Mouse (Mus musculus) ovary, postnatal 14 days (tissue): Measurements from ENCODE around the gene Dnah8.

Source experiments
- DNase-seq: peaks from one replicate; pipeline ENCODE4 v3.0.0; 2022; ENCODE audit warnings: low spot score

Gene Dnah8

GRCm38 (mm10) chr17:30662131-30662530 is 38.0 kb downstream of the Dnah8 start:
- no peak for DNase-seq

- DNase-seq: no peak
Observed at GRCm38 (mm10) chr17:30663170-30663569, 39.0 kb downstream of the Dnah8 start.

GRCm38 (mm10) chr17:30664856-30665255 is 40.7 kb downstream of the Dnah8 start:
- no peak for DNase-seq

- no peak for DNase-seq
Observed at GRCm38 (mm10) chr17:30672556-30672955, 48.4 kb downstream of the Dnah8 start.

DNA sequence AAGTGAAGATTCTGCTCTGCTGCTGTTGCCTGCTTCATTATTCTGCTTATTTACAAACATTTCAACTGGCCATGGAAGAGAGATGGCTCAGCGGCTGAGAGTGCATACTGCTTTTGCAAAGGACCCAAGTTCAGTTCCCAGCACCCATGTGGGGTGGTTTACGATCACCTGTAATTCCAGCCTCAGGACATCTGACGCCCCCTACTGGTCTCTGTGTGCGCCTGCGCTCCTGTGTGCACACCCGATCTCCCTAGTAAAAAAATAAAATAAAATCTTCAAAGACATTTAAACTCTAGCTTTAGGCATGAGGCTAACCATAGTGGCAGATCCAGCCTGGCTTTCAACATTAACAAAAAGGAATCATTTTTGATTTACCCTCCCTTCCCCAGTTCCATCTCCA is 48.9 kb downstream of the Dnah8 start:
- no peak for DNase-seq

GRCm38 (mm10) chr17:30675021-30675740 is 51.0 kb downstream of the Dnah8 start:
- DNase-seq: no peak

- no peak for DNase-seq
Observed at GRCm38 (mm10) chr17:30678523-30678922, 54.4 kb downstream of the Dnah8 start.

DNA sequence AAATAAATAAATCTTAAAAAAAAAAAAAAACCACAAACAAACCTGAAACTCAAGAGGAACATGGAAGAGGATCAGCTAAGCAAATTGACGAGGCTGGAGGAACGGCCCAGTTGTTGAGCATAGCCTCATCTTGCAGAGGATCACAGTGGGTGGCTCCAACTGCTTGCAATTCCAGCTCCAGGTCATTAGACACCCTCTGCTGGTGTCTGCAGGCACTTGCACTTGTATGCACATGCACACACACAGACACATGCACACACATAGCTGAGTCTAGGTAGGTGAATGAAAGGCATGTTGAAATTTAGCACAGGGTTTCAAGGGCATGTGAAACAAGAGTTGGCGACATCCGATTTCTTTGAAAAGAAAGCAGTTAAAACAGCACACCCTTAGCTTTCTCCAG is 55.5 kb downstream of the Dnah8 start:
- no peak for DNase-seq

GRCm38 (mm10) chr17:30681604-30682003 is 57.5 kb downstream of the Dnah8 start:
- peak; percentile 51 for DNase-seq

DNA sequence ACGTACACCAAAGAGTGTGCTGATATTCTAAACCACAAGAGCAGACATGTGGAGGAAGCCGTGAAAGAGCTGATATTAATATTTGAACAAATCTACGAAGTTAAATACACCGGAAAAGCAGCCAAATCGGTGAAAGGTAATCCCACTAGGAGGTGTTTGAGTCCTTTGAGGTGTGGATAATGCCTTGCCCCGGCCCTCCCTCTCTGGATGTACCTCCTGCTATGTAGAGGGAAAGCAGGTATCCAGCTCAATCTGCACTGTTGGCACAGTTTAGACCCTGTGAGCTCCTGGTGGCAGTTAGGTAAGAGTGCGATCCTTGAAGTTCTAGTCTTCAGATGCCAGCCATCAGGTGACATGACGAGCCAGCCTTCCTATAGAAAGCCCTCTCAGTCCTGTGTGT is 66.0 kb downstream of the Dnah8 start:
- DNase-seq: no peak

GRCm38 (mm10) chr17:30691481-30691880 is 67.3 kb downstream of the Dnah8 start:
- DNase-seq: no peak

- DNase-seq: no peak
Observed at GRCm38 (mm10) chr17:30694281-30694680, 70.1 kb downstream of the Dnah8 start.

DNA sequence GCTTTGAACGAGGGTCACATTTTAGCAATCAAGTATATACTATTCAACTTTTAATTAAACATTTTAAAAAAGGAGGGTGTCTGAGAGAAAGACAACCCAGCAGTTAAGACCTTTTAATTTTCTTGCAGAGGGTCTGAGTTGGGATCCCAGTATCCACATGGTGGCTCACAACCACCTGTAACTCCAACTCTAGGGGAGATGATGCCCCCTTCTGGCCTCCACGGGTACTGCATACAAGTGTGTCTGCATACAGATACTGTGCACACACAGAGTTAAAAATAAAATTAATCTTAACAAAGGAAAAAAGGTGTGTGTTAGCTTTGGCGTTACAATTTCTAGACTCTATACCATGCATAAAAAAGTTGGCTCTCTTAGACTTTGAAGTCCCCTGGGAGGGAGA is 90.6 kb downstream of the Dnah8 start:
- DNase-seq: no peak

DNA sequence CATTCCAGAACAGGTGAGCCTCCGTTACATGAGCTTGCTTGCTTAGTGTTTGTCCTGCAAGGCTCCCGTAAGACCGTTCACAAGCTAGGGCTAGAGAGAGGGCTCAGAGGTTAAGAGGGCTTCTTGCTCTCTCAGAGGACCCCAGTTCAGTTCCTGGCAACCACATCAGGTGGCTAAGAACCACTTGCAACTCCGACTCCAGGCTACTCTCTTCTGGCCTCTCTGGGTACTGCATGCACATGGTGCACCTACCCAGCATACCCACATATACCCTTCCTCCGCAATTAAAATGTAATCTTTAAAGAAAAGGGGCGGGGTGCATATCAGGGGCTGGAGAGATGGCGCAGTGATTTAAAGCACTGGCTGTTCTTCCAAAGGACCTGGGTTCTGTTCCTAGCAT is 94.0 kb downstream of the Dnah8 start:
- DNase-seq: no peak

DNA sequence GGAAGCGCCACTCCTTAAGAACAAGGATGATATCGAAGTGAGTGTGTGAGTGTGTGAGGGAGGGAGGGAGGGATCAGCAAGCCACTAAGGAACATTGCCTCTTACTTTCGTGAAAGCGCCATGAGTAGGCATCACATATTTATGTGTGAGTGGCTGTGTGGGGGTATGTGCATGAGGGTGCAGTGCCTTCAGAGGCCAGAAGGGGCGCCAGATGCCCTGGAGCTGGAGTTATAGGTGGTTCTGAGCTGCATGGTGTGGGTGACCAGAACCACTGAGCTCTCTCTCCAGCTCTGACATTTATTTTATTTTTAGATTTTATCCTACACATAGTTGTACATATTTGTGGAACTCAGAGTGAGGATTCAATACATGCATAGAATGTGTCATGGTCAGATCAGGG is 94.9 kb downstream of the Dnah8 start:
- DNase-seq: no peak

DNA sequence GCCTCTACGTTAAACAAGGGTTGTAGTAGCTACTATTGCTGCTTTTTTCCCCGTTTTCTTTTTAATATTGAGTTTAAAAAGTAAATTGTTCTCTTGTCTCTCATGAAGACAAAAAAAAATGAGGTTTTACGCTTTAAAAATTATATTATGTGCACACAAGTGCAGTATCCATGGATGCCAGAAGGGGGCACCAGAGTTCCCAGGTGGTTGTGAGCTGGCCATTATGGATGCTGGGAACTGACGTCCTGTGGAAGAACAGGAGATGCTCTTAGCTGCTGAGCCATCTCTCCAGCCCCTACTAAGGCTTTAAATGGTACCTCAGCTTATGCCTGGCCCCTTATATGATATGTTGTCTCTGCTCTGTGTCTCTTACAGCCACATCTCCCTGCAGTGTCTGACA is 103.6 kb downstream of the Dnah8 start:
- no peak for DNase-seq

DNA sequence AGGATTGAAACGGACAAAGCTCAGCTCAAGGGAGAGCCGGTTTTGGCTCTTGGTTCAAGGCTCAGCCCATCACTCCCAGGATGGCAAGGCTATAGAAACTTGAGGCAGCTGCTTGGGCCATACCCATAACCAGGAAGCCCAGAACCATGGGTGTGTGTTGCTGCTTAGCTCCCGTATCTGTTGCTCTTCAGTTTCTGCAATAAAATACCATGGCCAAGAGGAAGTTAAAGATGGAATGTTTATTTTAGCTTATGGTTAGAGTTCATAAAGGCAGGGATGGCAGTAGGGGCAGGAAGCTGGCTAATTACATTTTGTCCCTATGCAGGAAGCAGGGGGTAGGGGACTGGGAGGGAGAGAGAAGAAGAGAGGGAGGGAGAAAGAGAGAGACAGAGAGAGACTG is 108.6 kb downstream of the Dnah8 start:
- no peak for DNase-seq

GRCm38 (mm10) chr17:30734770-30735169 is 110.6 kb downstream of the Dnah8 start:
- DNase-seq: no peak

- DNase-seq: no peak
Observed at GRCm38 (mm10) chr17:30735454-30735853, 111.3 kb downstream of the Dnah8 start.

- DNase-seq: peak; percentile 33
Observed at GRCm38 (mm10) chr17:30737797-30738196, 113.6 kb downstream of the Dnah8 start.

GRCm38 (mm10) chr17:30739769-30740168 is 115.6 kb downstream of the Dnah8 start:
- no peak for DNase-seq

DNA sequence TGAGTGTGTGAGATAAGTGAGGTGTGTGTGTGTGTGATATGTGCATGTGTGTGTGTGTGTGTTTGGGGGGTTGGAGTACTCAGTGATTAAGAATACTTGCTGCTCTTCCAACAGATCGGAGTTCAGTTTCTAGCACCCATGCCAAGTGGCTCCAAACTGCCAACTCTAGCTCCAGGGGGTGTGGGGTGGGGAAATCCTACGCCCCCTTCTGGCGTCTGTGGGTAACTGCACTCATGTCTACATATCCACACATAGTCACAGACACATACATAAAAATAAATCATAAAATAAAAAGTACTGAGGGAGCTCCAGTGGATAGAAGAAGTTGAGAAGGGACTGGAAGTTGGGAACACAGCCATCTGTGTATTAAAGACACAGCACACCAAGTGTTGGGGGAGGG is 119.8 kb downstream of the Dnah8 start:
- DNase-seq: no peak

GRCm38 (mm10) chr17:30746056-30747024 is 122.2 kb downstream of the Dnah8 start:
- peak; percentile 52 for DNase-seq
